Mouse (Mus musculus): ENCODE results near the gene Alpk1.
"Not testable (repeated sequence)": the region's sequence is repeated elsewhere in the genome, so short reads cannot be mapped to it uniquely, and the experiment has no call there.

Alpk1 gene

GRCm38 (mm10) chr3:127790234-127791055 lies 10.1 kb upstream of the Alpk1 start:
- peak; percentile 63 for DNase-seq

GRCm38 (mm10) chr3:127789500-127790191 lies 9.3 kb upstream of the Alpk1 start, which contains the start of gene Tifa:
Tifa (plus strand) TSS chr3:127789805.
- DNase-seq, result peak; percentile 79

- DNase-seq, result no peak
These were observed 8.6 kb upstream of the Alpk1 start for GRCm38 (mm10) chr3:127788919-127789318.

GRCm38 (mm10) chr3:127788038-127788437 lies 7.7 kb upstream of the Alpk1 start:
- no peak for DNase-seq

GRCm38 (mm10) chr3:127787032-127787431 lies 6.7 kb upstream of the Alpk1 start:
- no peak for DNase-seq

- not testable (repeated sequence) for DNase-seq
These were observed 3.4 kb upstream of the Alpk1 start for GRCm38 (mm10) chr3:127783680-127784079.

- DNase-seq, result no peak
These were observed 2.6 kb upstream of the Alpk1 start for GRCm38 (mm10) chr3:127782921-127783320.

- DNase-seq, result no peak
These were observed 594 bp upstream of the Alpk1 start for GRCm38 (mm10) chr3:127780921-127781320.

- DNase-seq, result no peak
These were observed 11.2 kb downstream of the Alpk1 start for GRCm38 (mm10) chr3:127769146-127769545.

- DNase-seq, result no peak
These were observed 14.4 kb downstream of the Alpk1 start for GRCm38 (mm10) chr3:127765971-127766370.

GRCm38 (mm10) chr3:127764541-127764940 lies 15.8 kb downstream of the Alpk1 start:
- DNase-seq, result no peak

GRCm38 (mm10) chr3:127763076-127763612 lies 17.2 kb downstream of the Alpk1 start:
- peak; percentile 87 for DNase-seq

- no peak for DNase-seq
These were observed 17.9 kb downstream of the Alpk1 start for GRCm38 (mm10) chr3:127762403-127762802.

GRCm38 (mm10) chr3:127759212-127759611 lies 21.1 kb downstream of the Alpk1 start:
- peak; percentile 18 for DNase-seq

GRCm38 (mm10) chr3:127758806-127759205 lies 21.5 kb downstream of the Alpk1 start:
- no peak for DNase-seq

- no peak for DNase-seq
These were observed 22.4 kb downstream of the Alpk1 start for GRCm38 (mm10) chr3:127757886-127758301.

GRCm38 (mm10) chr3:127756458-127756857 lies 23.9 kb downstream of the Alpk1 start:
- DNase-seq, result no peak

- DNase-seq, result no peak
These were observed 30.3 kb downstream of the Alpk1 start for GRCm38 (mm10) chr3:127749981-127750562.

- DNase-seq, result no peak
These were observed 31.1 kb downstream of the Alpk1 start for GRCm38 (mm10) chr3:127749266-127749665.

- DNase-seq, result no peak
These were observed 31.7 kb downstream of the Alpk1 start for GRCm38 (mm10) chr3:127748644-127749043.

GRCm38 (mm10) chr3:127745911-127746640 lies 34.3 kb downstream of the Alpk1 start:
- no peak for DNase-seq

GRCm38 (mm10) chr3:127745504-127745903 lies 34.8 kb downstream of the Alpk1 start:
- DNase-seq, result no peak

Data from liver (tissue).